Mouse (Mus musculus): ENCODE measurements around the gene Gsta2. TPM values are rescaled to one million over a fixed set of nuclear protein-coding genes. Genes with fewer than 3 reads are reported as not detected.

Gsta2 gene
- polyA plus RNA-seq, 1 experiment, result 4.3 TPM

GRCm38 (mm10) chr9:78389981-78390380 is 34.4 kb upstream of the Gsta2 start:
- TF ChIP-seq CTCF (IDR thresholded peaks at IDR 0.05; ENCODE audit: control insufficient read depth, insufficient read depth, low read length), result no peak
- no peak for TF ChIP-seq POLR2A (IDR thresholded peaks at IDR 0.05; ENCODE audit: borderline replicate concordance, control insufficient read depth, low read depth, low read length)
- no peak overlapping the region for H3K4me3 ChIP-seq (replicated peaks; ENCODE audit: control insufficient read depth, low read depth, low read length)
- H3K27ac ChIP-seq (ENCODE audit: control insufficient read depth, insufficient read depth, low read depth, low read length, poor library complexity), result no peak overlapping the region
- no peaks in the 10 kb centered on the region; the same call in 1 of the 2 replicates for H3K4me1 ChIP-seq (ENCODE audit: control insufficient read depth, insufficient read depth, low read length)
- WGBS, result 44% methylated on average over 5 of the region's 5 CpGs

DNA sequence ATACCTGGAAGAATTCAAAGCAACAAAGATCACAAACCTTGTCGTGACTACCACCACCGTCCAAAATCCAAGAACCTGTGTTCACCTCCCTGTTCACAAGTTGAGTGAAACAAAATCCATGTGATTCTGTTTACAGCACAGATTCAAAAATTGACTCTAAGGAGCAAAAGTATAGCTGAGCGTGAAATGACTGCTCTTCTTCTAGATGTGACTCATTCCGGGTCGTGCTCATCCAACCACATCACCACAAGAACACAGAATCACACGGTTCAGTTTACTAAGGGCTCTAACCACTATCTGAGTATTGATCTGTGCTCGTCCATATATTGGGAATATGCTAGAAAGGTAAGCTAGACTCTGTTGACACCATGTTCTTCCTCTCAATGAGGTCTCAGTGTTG is 31.4 kb upstream of the Gsta2 start:
- TF ChIP-seq POLR2A (IDR thresholded peaks at IDR 0.05; ENCODE audit: borderline replicate concordance, control insufficient read depth, low read depth, low read length), result no peak
- TF ChIP-seq CTCF (IDR thresholded peaks at IDR 0.05; ENCODE audit: control insufficient read depth, insufficient read depth, low read length), result no peak
- 82% methylated on average over 7 of the region's 7 CpGs for WGBS
- no peak overlapping the region for H3K4me3 ChIP-seq (replicated peaks; ENCODE audit: control insufficient read depth, low read depth, low read length)
- no peak overlapping the region for H3K27ac ChIP-seq (ENCODE audit: control insufficient read depth, insufficient read depth, low read depth, low read length, poor library complexity)
- H3K4me1 ChIP-seq (ENCODE audit: control insufficient read depth, insufficient read depth, low read length), result no peaks in the 10 kb centered on the region; the same call in 1 of the 2 replicates

DNA sequence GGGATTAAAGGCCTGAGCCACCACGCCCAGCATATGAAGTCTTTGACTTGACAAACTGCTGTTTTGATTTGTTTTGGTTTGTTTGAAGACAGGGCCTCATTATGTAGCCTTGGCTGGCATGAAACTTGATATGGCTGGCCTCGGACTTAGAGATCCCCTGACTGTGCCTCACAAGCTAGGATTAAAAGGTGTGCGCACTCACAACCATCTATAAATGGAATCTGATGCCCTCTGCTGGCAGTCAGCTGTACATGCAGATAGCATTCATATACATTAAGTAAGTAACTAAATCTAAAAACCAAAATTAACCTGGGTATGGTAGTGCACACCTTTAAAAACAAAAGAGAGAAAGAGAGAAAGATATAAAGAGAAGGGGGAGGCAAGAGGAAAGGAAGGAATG is 30.3 kb upstream of the Gsta2 start:
- 54% methylated on average over 3 of the region's 3 CpGs for WGBS
- no peak overlapping the region for H3K27ac ChIP-seq (ENCODE audit: control insufficient read depth, insufficient read depth, low read depth, low read length, poor library complexity)

GRCm38 (mm10) chr9:78378113-78378785 is 22.7 kb upstream of the Gsta2 start, which contains the start of gene Ooep:
Gene Ooep, minus strand, starts transcription at chr9:78378725.
- Histone ChIP-seq H3K4me1 (ENCODE audit: control insufficient read depth, insufficient read depth, low read length) (no peaks in the 10 kb centered on the region), H3K27ac (ENCODE audit: control insufficient read depth, insufficient read depth, low read depth, low read length, poor library complexity) (no peak within 1 kb of the TSS), H3K4me3 (replicated peaks; ENCODE audit: control insufficient read depth, low read depth, low read length) (no peak within 1 kb of the TSS)
- WGBS, result 10% methylated on average over 23 of the region's 23 CpGs
- TF ChIP-seq POLR2A (IDR thresholded peaks at IDR 0.05; ENCODE audit: borderline replicate concordance, control insufficient read depth, low read depth, low read length) (no peak), CTCF (IDR thresholded peaks at IDR 0.05; ENCODE audit: control insufficient read depth, insufficient read depth, low read length) (no peak)

More for the DNA sequence above, 30.3 kb upstream of the Gsta2 start:
- Histone ChIP-seq H3K4me3 (replicated peaks; ENCODE audit: control insufficient read depth, low read depth, low read length) (no peak overlapping the region), H3K4me1 (ENCODE audit: control insufficient read depth, insufficient read depth, low read length) (no peaks in the 10 kb centered on the region; the same call in 1 of the 2 replicates)
- no peak for TF ChIP-seq POLR2A (IDR thresholded peaks at IDR 0.05; ENCODE audit: borderline replicate concordance, control insufficient read depth, low read depth, low read length)
- TF ChIP-seq CTCF (IDR thresholded peaks at IDR 0.05; ENCODE audit: control insufficient read depth, insufficient read depth, low read length), result 0 out of 2 replicates have a peak, but pooled peaks have one; percentile 20

GRCm38 (mm10) chr9:78377546-78377945 is 22.0 kb upstream of the Gsta2 start:
- Histone ChIP-seq H3K4me1 (ENCODE audit: control insufficient read depth, insufficient read depth, low read length) (no peaks in the 10 kb centered on the region), H3K4me3 (replicated peaks; ENCODE audit: control insufficient read depth, low read depth, low read length) (no peak overlapping the region), H3K27ac (ENCODE audit: control insufficient read depth, insufficient read depth, low read depth, low read length, poor library complexity) (no peak overlapping the region)
- no peak for TF ChIP-seq POLR2A (IDR thresholded peaks at IDR 0.05; ENCODE audit: borderline replicate concordance, control insufficient read depth, low read depth, low read length)
- no peak for TF ChIP-seq CTCF (IDR thresholded peaks at IDR 0.05; ENCODE audit: control insufficient read depth, insufficient read depth, low read length)
- WGBS, result 69% methylated on average over 8 of the region's 8 CpGs

GRCm38 (mm10) chr9:78375486-78375885 is 19.9 kb upstream of the Gsta2 start:
- H3K4me1 ChIP-seq (ENCODE audit: control insufficient read depth, insufficient read depth, low read length), result no peaks in the 10 kb centered on the region
- no peak overlapping the region for H3K4me3 ChIP-seq (replicated peaks; ENCODE audit: control insufficient read depth, low read depth, low read length)
- H3K27ac ChIP-seq (ENCODE audit: control insufficient read depth, insufficient read depth, low read depth, low read length, poor library complexity), result no peak overlapping the region
- TF ChIP-seq POLR2A (IDR thresholded peaks at IDR 0.05; ENCODE audit: borderline replicate concordance, control insufficient read depth, low read depth, low read length), result no peak
- no peak for TF ChIP-seq CTCF (IDR thresholded peaks at IDR 0.05; ENCODE audit: control insufficient read depth, insufficient read depth, low read length)
- WGBS, result 68% methylated on average over 4 of the region's 4 CpGs

- TF ChIP-seq POLR2A (IDR thresholded peaks at IDR 0.05; ENCODE audit: borderline replicate concordance, control insufficient read depth, low read depth, low read length), result no peak
- TF ChIP-seq CTCF (IDR thresholded peaks at IDR 0.05; ENCODE audit: control insufficient read depth, insufficient read depth, low read length), result no peak
- WGBS, result 80% methylated on average over 1 of the region's 1 CpGs
Observed at GRCm38 (mm10) chr9:78374885-78375389, 19.3 kb upstream of the Gsta2 start.

DNA sequence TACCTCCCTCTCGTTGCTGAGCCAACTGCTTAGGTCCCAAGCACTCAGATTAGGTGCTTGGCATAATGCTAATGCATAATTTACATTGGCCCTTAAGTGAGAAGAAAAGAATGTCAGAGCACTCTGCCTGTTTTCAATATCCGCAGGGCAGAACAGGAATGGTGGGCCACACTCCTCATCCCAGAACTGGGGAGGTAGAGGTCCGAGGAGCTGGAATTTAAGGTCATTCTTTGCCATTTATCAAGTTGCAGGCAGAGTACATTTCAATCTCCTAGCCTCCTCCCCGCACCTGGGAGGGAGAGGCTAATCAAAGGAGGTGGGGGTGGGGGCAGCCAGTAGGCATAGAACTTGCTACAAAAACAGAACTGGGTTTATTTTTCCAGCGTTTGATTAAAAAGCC is 18.8 kb upstream of the Gsta2 start:
- no peak overlapping the region for H3K4me3 ChIP-seq (replicated peaks; ENCODE audit: control insufficient read depth, low read depth, low read length)
- H3K4me1 ChIP-seq (ENCODE audit: control insufficient read depth, insufficient read depth, low read length), result no peaks in the 10 kb centered on the region
- TF ChIP-seq POLR2A (IDR thresholded peaks at IDR 0.05; ENCODE audit: borderline replicate concordance, control insufficient read depth, low read depth, low read length), result no peak
- no peak for TF ChIP-seq CTCF (IDR thresholded peaks at IDR 0.05; ENCODE audit: control insufficient read depth, insufficient read depth, low read length)
- no peak overlapping the region for H3K27ac ChIP-seq (ENCODE audit: control insufficient read depth, insufficient read depth, low read depth, low read length, poor library complexity)
- 66% methylated on average over 5 of the region's 5 CpGs for WGBS

More at GRCm38 (mm10) chr9:78374885-78375389, 19.3 kb upstream of the Gsta2 start:
- Histone ChIP-seq H3K27ac (ENCODE audit: control insufficient read depth, insufficient read depth, low read depth, low read length, poor library complexity) (no peak overlapping the region), H3K4me3 (replicated peaks; ENCODE audit: control insufficient read depth, low read depth, low read length) (no peak overlapping the region), H3K4me1 (ENCODE audit: control insufficient read depth, insufficient read depth, low read length) (no peaks in the 10 kb centered on the region)
